8 mouse cellular contexts compared by ENCODE assay signal in genomic region chr4:62285576-62285975, GRCm38 (mm10). TPM values are rescaled to one million over a fixed set of nuclear protein-coding genes. Genes with fewer than 3 reads are reported as not detected.
DNase-seq lines count a peak whose midpoint lies in the region; ATAC-seq and TF ChIP-seq lines count a peak whose summit lies in the region.

No protein-coding gene starts in this region.

- intact Hi-C loops in heart, postnatal 25 days (cut with DNase I) = loop anchor here (5.0 kb wide), 1 partner anchor 122 kb away; the partner anchor contains the start of genes Cdc26 and Prpf4

- H3K4me3 ChIP-seq in hindbrain, embryonic 13.5 days = peak overlapping the region; percentile 63; the same call in 1 of the 2 replicates
- H3K4me3 ChIP-seq in hindbrain, embryonic 11.5 days (ENCODE audit: low read depth, low read length) = no peak overlapping the region
- peak overlapping the region; percentile 74; the same call in 1 of the 2 replicates for H3K4me3 ChIP-seq in limb, embryonic 13.5 days
- H3K4me3 ChIP-seq in stomach, embryonic 15.5 days (replicated peaks) = no peak overlapping the region; the same call in 1 of the 2 replicates
- H3K4me3 ChIP-seq in lung, adult 2 months (replicated peaks; ENCODE audit: extremely low read depth, low read depth, low read length) = no peak overlapping the region

- H3K9ac ChIP-seq in hindbrain, embryonic 13.5 days = no peak overlapping the region
- no peak overlapping the region for H3K9ac ChIP-seq in hindbrain, embryonic 11.5 days (ENCODE audit: low read depth, low read length)
- H3K9ac ChIP-seq in limb, embryonic 13.5 days = no peak overlapping the region
- no peak overlapping the region for H3K9ac ChIP-seq in stomach, embryonic 15.5 days

- DNase-seq in hindbrain, embryonic 11.5 days (ENCODE audit: low spot score) = no peak
- peak; percentile 3 for DNase-seq in urinary bladder, adult 2 months (ENCODE audit: low spot score)
- no peak for DNase-seq in urinary bladder, adult 18-20 months (ENCODE audit: low spot score in 2 of 2)
- no peak for DNase-seq in lung, adult 2 months
- DNase-seq in heart, postnatal 25 days (ENCODE audit: low spot score) = no peak

- H3K4me1 ChIP-seq in hindbrain, embryonic 13.5 days (replicated peaks) = peaks cover 24% of the 10 kb centered on the region
- no peaks in the 10 kb centered on the region for H3K4me1 ChIP-seq in hindbrain, embryonic 11.5 days (replicated peaks; ENCODE audit: control insufficient read depth, insufficient read depth, low read length)
- peaks cover 8% of the 10 kb centered on the region; the same call in 1 of the 2 replicates for H3K4me1 ChIP-seq in limb, embryonic 13.5 days
- H3K4me1 ChIP-seq in stomach, embryonic 15.5 days = peaks cover 10% of the 10 kb centered on the region
- peaks cover 14% of the 10 kb centered on the region for H3K4me1 ChIP-seq in lung, adult 2 months (ENCODE audit: control insufficient read depth, insufficient read depth, low read length)

- no peaks in the 10 kb centered on the region for H3K9me3 ChIP-seq in hindbrain, embryonic 13.5 days
- H3K9me3 ChIP-seq in hindbrain, embryonic 11.5 days (ENCODE audit: control insufficient read depth, low read length) = no peaks in the 10 kb centered on the region
- H3K9me3 ChIP-seq in limb, embryonic 13.5 days = no peaks in the 10 kb centered on the region
- H3K9me3 ChIP-seq in stomach, embryonic 15.5 days = no peaks in the 10 kb centered on the region

- no peak for TF ChIP-seq CTCF in lung, adult 2 months (IDR thresholded peaks at IDR 0.05; ENCODE audit: insufficient read depth, low read length)

- H3K27me3 ChIP-seq in hindbrain, embryonic 13.5 days = no peaks in the 10 kb centered on the region
- H3K27me3 ChIP-seq in hindbrain, embryonic 11.5 days (ENCODE audit: control insufficient read depth, insufficient read depth, low read length) = no peaks in the 10 kb centered on the region
- H3K27me3 ChIP-seq in limb, embryonic 13.5 days = no peaks in the 10 kb centered on the region
- no peaks in the 10 kb centered on the region for H3K27me3 ChIP-seq in stomach, embryonic 15.5 days (replicated peaks)

- peaks cover 6% of the 10 kb centered on the region; the same call in 1 of the 2 replicates for H3K36me3 ChIP-seq in hindbrain, embryonic 13.5 days
- no peaks in the 10 kb centered on the region for H3K36me3 ChIP-seq in hindbrain, embryonic 11.5 days (ENCODE audit: control insufficient read depth, insufficient read depth, low read length)
- no peaks in the 10 kb centered on the region for H3K36me3 ChIP-seq in limb, embryonic 13.5 days
- H3K36me3 ChIP-seq in stomach, embryonic 15.5 days = no peaks in the 10 kb centered on the region

- H3K27ac ChIP-seq in hindbrain, embryonic 13.5 days = no peak overlapping the region
- H3K27ac ChIP-seq in hindbrain, embryonic 11.5 days (ENCODE audit: low read depth, low read length) = no peak overlapping the region
- no peak overlapping the region for H3K27ac ChIP-seq in limb, embryonic 13.5 days
- no peak overlapping the region for H3K27ac ChIP-seq in stomach, embryonic 15.5 days

- no peak overlapping the region for H3K4me2 ChIP-seq in hindbrain, embryonic 13.5 days
- no peak overlapping the region for H3K4me2 ChIP-seq in hindbrain, embryonic 11.5 days (replicated peaks; ENCODE audit: low read depth, low read length)
- peak overlapping the region; percentile 82 for H3K4me2 ChIP-seq in limb, embryonic 13.5 days (replicated peaks)
- H3K4me2 ChIP-seq in stomach, embryonic 15.5 days = peak overlapping the region; percentile 79

- no peak for TF ChIP-seq POLR2A in lung, adult 2 months (IDR thresholded peaks at IDR 0.05; ENCODE audit: borderline replicate concordance, extremely low read depth, low read depth, low read length)

- ATAC-seq in hindbrain, embryonic 13.5 days (ENCODE audit: low FRiP score) = no peak
- no peak for ATAC-seq in hindbrain, embryonic 11.5 days (ENCODE audit: low FRiP score)
- ATAC-seq in limb, embryonic 13.5 days (ENCODE audit: low FRiP score, low read depth) = no peak
- ATAC-seq in stomach, embryonic 15.5 days (ENCODE audit: insufficient read depth, low FRiP score, low read depth) = no peak

- WGBS in hindbrain, embryonic 13.5 days = 78% methylated on average over 8 of the region's 8 CpGs
- WGBS in hindbrain, embryonic 11.5 days = 75% methylated on average over 8 of the region's 8 CpGs
- 74% methylated on average over 8 of the region's 8 CpGs for WGBS in limb, embryonic 13.5 days
- whole genome bisulfite sequencing in stomach, embryonic 15.5 days = 64% methylated on average over 8 of the region's 8 CpGs
- 70% methylated on average over 8 of the region's 8 CpGs for WGBS in lung, adult 2 months

RNA-seq across cellular contexts. Expression of gene Slc31a2, which starts 23.2 kb away (rescaled TPM):
- polyA plus RNA-seq in hindbrain, embryonic 13.5 days (2015; fragmentation: Nextera tagmentation; extraction: Ambion mirVana) = 15.2 and 15.3 TPM in 2 replicates
- polyA plus RNA-seq in hindbrain, embryonic 11.5 days (2014; fragmentation: Nextera tagmentation; extraction: Ambion mirVana) = 11.8 and 13.3 TPM in 2 replicates
- 26.4 and 27.9 TPM in 2 replicates for polyA plus RNA-seq in urinary bladder, adult 2 months (2012; rRNA removed)
- 17.7 and 19.0 TPM in 2 replicates for polyA plus RNA-seq in limb, embryonic 13.5 days (2015; fragmentation: Nextera tagmentation; extraction: Ambion mirVana)
- polyA plus RNA-seq in stomach, embryonic 15.5 days (2015; fragmentation: Nextera tagmentation; extraction: Ambion mirVana) = 21.4 and 23.9 TPM in 2 replicates
- polyA plus RNA-seq in lung, adult 2 months (2012; rRNA removed) = 22.3 and 30.7 TPM in 2 replicates
- 10 to 100 TPM; 19.9 to 22.6 TPM for total RNA-seq in heart, postnatal 25 days (2021)

RNA-seq across cellular contexts. Expression of gene Zfp37, which starts 54.7 kb away (rescaled TPM):
- 25.3 and 29.5 TPM in 2 replicates for polyA plus RNA-seq in hindbrain, embryonic 13.5 days (2015; fragmentation: Nextera tagmentation; extraction: Ambion mirVana)
- 33.8 and 34.4 TPM in 2 replicates for polyA plus RNA-seq in hindbrain, embryonic 11.5 days (2014; fragmentation: Nextera tagmentation; extraction: Ambion mirVana)
- 5.8 and 6.1 TPM in 2 replicates for polyA plus RNA-seq in urinary bladder, adult 2 months (2012; rRNA removed)
- polyA plus RNA-seq in limb, embryonic 13.5 days (2015; fragmentation: Nextera tagmentation; extraction: Ambion mirVana) = 14.1 and 14.8 TPM in 2 replicates
- 8.0 and 8.5 TPM in 2 replicates for polyA plus RNA-seq in stomach, embryonic 15.5 days (2015; fragmentation: Nextera tagmentation; extraction: Ambion mirVana)
- 0.58 and 1.1 TPM in 2 replicates for polyA plus RNA-seq in lung, adult 2 months (2012; rRNA removed)
- total RNA-seq in heart, postnatal 25 days (2021) = 1 to 10 TPM; 1.7 to 2.1 TPM

Comparison
In these comparisons a context has a peak if more than half of its experiments do, and no peak if none do; other contexts are left out.
1. H3K4me3 ChIP-seq: peak in hindbrain, embryonic 13.5 days (single experiment) and limb, embryonic 13.5 days (single experiment); none in hindbrain, embryonic 11.5 days (single experiment), stomach, embryonic 15.5 days (single experiment) and lung, adult 2 months (single experiment).
2. H3K4me2 ChIP-seq: peak in limb, embryonic 13.5 days (single experiment) and stomach, embryonic 15.5 days (single experiment); none in hindbrain, embryonic 13.5 days (single experiment) and hindbrain, embryonic 11.5 days (single experiment).